Mouse (Mus musculus) cerebellum, adult 18-20 months (tissue): ENCODE measurements around the gene Rdh7.
"Not testable (repeated sequence)": the region's sequence is repeated elsewhere in the genome, so short reads cannot be mapped to it uniquely, and the experiment has no call there.

Experiments used
- DNase-seq, 2 experiments: peaks; one replicate each; pipeline ENCODE4 v3.0.0; 2021

The Rdh7 gene

DNA sequence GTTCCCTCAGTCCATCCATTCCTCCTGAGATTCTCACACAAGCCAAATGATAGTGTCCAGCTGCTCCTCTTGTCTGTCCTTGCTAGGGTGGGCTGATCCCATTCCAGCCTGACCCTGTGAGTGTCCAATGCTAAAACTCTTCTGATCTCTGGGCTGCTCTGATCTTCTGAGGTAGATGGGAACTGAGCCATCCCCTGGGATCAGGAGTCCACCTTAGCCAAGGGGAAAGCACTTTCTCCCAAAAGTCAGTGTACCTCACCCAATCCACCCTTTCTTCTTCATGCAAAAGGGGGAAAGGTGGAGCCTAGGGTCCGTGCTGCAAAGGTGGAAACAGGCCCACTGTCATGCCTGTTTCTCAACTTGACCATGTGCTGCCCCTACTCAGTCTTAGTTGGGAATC is 2.9 kb upstream of the Rdh7 start:
- DNase-seq = no peak

DNA sequence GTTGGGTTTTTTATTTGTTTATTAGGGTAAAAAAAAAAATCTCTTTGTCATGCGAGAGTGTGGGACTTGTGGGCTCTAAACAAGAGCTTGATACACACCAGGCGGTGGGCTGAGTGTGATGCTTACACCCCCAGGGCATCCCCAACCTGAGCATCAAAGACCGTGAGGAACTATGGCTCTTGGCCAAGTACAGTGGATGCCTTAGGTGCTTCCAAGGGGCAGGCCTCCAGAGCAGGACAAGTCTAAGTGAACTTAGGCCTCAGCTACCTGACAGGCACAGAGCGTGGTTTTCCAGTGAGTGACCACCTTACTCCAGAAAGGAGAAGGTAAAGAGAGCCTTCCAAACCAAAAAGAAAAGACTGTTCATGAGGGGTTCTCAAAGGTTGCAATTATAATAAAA is 1.6 kb downstream of the Rdh7 start:
- no peak for DNase-seq

DNA sequence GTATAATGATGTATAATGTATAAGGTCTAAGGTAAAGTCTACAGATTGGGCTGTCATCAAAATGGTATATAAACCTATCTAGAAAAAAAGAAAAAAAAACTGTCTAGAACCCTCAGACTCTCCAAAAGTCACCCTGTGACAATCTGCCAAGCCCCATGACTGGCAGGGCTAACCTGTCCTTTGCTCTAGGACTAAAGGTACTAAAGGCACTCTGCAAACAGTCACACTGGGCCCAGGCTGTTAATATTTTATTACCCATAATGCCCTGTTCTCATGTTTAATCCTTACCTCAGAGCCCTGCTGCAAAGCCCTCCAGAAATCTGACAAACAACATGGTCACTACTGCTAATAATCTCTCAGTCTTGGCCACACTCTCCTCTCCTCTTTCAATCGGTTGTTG is 2.1 kb downstream of the Rdh7 start:
- DNase-seq = no peak

DNA sequence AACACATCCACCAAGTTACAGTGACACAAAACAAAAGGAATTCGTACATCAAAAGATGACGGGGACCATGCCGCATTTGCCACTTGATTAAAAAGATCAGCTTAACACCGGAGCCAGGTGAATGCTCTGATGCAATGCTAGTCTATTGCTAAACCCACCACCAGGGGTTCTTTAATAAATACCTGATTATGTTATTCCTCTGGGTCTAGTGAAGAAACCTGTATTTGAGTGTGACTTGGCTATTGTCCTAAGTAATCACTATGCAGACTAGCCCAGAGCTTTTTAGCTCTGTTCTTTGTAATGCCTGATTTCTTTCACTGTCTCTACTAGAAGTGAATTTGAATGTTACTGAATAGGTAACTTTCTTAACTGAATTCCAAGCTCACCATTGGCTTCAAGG is 7.6 kb downstream of the Rdh7 start:
- no peak for DNase-seq

DNA sequence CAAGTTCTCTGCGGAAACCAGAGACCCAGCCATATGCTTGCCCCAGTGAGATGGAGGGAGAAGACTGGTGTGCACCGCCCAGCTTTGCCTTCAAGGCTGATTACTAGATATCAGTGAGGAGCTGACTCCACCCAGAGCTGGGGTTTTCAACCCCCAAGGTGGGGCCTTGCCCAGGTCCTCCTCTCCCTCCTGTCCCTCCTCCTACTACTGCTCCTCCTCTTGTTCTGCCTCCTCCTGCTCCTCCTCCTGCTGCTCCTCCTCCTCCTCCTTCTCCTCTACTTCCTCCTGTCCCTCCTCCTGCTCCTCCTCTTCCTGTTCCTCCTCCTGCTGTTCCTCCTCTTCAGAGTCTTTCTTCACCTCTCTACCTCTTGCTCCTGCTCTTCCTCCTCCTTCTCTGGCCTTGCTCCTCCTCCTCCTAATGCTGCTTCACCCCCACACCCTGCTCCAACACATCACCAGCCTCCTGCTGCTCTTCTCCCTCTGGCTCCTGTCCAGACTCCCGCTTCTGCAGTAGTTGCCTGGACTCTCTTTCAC is 9.4 kb downstream of the Rdh7 start:
- DNase-seq = no peak

DNA sequence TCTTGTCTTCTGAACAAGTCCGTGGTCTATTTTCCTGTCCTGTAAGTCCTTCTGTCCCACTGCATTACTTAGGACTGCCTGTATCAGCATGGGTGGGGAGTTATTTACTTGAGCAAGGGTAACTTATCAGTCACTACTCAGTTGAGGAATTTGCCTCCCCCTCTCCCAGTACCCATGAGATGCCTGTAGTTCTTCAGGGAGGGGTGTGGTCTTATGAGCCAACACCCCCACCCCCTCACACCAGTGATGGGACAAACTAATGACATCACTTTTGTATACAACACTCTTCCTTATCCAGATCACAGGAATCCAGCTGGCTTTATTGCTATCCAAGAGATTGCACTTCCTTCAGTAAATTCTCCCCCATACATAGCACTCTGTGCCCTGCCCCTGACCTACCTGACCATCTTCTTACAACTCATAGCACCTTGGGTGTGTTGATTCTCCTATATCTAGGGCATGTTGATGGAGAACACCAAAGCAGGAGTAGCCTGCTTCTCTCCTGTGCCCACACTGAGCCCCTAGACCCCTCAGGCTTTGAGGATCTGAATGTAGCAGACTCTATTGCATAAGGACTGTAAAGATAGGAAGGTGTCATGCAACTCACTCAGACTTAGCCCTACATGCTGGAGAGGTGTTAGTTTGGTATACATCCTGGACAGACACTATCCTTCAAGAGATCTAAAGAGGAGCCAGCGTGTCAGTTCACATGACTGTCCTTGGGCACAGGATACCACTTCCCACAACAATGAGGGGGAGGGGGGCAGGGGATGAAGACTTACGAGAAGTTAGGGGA is 10.2 kb downstream of the Rdh7 start:
- DNase-seq = no peak

DNA sequence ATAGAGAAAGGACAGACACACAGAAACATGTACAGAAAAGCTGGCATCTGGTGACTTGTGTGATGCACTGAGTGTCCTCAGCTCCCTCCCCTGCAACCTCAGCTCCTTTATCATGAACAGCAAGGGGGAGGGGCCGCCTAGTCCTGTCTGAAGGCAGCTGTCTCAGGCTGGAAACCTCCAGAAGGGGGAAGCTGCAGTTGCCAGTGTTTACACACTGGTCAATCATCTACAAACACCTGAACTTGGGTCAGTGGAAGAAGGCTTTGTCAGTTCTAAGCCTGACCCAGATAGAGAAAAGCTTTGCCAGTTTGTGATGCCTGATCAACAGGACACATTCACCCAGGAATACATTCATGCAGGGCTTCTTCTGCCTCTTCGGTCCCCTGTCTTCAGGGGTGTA is 10.9 kb downstream of the Rdh7 start:
- no peak for DNase-seq

DNA sequence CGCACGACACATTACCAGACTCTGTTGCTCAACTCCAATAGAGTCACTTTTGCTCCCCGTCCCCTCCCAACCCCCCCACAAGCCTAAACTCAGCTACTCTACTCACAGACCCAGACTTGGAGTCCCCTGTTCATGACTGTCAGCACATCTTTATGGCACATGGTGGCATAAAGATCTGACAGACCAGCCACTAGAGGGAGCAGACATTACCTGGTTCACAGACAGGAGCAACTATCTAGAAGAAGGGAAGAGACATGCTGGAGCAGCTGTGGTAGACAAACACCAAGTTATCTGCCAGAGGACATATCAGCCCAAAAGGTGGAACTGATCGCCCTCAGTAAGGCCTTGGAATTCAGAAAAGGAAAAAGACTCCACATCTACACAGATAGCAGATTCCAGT is 16.1 kb downstream of the Rdh7 start:
- peak in 1 of 2 experiments; percentile 7 for DNase-seq

DNA sequence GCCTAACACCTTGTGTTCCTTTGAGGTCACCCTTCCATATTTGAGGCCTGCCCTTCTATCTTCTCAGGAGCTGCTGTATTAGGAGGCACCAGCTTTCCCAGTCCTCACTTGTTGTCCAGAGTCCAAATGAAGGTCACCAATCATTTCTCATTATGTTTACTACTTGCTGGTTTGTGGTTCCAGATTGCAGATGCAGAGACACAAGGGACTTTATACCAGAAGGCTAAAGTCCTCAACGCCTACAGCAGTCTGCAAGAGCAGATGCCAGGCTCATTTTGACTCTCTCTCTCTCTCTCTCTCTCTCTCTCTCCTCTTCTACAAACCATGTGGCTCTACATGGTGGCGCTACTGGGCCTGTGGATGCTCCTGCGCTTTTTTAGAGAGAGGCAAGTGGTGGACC is 22.4 kb downstream of the Rdh7 start, which contains the start of gene Rdh16f2:
Gene Rdh16f2, plus strand, starts transcription at position 243 of the 400 bp plus-strand sequence.
- no peak for DNase-seq

DNA sequence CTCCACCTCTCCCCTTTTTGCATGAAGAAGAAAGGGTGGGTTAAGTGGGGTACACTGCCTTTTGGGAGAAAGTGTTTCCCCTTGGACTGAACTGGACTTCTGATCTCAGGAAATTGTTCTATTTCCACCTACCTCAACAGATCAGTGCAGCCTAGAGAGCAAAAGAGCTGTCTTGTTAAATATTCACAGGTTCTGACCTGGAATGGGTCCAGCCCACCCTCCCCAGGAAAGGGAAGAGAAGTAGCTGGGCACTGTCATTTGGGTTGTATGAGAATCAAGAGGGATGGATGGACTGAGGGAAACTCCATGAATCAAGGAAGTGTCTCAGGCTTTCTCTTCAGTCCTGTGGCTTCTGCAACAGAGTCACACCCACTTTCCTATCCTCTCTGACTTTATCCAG is 23.7 kb downstream of the Rdh7 start:
- no peak for DNase-seq

DNA sequence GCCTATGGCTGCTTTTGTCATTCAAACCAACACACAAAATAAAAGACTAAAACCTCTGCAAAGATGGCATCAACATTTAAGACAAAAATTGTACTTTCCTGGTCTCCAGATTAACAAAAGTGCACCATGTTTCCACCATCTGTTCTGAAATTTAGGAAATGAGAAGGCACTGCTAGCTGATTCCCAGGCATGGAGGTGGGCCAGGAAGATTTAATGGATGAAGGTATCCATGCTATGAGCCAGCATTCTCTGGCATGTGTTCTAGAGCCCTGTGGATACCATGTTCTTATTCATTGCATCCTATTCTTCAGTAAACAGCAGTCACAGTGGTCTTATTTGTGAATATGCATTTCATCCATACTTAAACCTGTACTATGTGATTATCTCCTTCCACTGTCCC is 32.2 kb downstream of the Rdh7 start:
- peak; percentile 51 to 59 for DNase-seq

DNA sequence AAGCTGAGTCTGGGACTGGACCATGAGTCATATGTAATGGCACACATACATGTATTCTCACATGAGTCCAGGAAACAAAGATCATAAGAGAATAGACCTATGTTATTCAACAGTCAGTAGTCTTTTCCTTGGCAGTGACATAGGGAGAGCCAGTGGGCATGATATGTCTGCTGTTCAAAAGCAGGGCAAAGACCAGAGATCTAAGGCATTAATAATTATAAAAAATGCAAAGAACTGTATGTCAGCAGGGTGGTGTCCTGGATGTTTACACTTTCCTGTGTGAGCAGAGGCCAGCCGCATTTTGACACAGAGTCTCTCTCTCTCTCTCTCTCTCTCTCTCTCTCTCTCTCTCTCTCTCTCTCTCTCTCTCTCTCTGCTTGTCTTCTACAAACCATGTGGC is 39.0 kb downstream of the Rdh7 start, which contains the start of gene Rdh19:
Gene Rdh19, plus strand, starts transcription at position 301 of the 400 bp plus-strand sequence.
- DNase-seq = no peak

DNA sequence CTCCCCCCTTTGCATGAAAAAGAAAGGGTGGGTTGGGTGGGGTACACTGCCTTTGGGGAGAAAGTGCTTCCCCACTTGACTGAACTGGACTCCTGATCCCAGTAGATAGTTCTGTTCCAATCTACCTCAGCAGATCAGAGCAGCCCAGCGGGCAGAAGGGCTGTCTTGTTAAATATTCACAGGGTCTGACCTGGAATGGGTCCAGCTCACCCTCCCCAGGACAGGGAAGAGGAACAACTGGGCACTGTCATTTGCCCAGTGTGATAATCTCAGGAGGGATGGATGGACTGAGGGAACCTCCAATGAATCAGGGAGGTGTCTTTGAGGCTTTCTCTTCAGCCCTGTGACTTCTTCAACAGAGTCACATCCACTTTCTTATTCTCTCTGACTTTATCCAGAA is 40.5 kb downstream of the Rdh7 start:
- DNase-seq = no peak

DNA sequence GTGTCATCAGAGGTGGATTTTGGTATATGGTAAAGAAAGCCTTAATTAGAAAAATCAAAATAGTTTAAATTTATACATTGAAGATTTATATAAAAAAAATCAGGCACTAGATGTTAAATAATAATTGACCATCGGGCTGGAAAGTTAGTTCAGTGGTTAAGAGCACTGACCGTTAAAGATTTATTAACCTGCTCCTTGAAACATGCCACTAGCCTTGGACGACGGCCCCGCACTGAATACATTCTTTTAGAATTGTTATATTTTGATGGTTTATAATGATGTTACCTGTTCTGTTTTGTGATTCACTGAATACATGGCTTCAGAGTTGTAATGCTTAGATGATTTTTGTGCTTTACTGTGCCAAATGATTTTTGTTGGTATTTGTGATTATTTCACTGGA is 42.7 kb downstream of the Rdh7 start:
- DNase-seq = not testable (repeated sequence)

DNA sequence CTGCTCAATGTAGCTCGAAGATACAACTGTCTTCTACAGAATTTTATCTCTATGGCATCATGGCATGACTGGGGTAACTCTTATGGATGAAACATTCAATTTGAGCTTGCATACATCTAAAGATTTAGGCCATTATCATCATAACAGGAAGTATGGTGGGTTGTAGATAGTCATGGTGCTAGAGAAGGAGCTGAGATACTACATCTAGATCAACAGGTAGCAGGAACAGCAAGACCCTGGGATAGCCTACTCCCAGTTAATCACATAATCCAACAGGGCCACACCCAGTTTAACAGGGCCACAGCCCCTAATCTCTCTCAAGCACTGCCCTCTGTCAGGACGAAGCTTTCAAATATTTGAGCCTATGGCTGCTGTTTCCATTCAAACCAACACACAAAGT is 47.8 kb downstream of the Rdh7 start:
- DNase-seq = no peak

DNA sequence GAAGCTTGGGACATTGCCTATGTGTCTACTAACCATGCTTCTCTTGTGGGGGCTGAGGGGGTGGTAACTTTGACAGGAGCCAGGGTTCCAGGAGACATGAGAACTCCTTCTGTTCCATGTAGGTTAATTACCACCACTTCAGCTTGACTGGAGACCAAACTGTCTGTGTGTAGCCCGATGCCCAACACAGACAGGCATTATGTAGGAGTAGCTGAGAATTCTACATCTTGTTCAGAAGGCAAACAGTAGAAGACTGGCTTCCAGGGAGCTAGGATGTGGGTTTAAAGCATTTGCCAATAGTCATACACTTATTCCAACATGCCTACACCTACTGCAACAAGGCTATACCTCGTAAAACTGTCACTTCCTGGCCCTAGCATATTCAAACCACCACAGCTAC is 50.1 kb downstream of the Rdh7 start:
- DNase-seq = no peak

DNA sequence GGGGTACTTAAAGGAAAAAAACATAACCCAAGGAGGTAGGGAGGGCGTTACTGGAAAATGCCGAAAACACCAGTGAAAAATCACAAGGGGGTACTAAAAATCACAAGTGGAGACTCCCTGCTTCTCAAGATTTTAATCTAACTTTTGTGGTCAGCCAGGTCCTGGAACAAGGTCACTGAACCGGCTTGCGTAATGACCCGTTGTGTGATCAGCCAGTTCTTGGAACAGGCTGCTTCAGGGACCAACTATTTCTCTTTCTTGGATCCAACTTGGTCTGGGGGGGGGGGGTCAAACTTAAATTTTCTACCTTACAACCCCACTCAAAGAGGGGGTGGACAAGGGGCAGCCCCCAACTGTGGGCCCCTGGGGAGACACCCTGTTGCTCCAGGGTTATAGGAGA is 50.8 kb downstream of the Rdh7 start:
- DNase-seq = not testable (repeated sequence)

DNA sequence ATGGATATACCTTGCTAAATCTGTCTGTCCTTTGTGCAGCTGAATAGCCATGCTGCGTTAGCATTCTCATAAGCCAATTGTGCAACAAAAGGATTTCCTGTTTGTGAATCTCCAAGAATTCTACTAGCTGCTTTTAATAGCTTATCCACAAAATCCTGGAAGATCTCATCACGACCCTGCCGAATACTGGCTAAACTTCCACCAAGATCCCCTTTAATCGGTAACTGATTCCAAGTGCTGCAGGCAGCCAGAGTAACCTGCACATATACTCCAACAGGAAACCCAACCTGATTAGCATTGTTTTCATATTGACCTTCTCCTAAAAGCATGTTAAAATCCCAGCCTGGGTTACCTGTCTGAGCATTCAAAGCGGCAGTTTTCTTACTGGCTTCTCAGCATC is 53.3 kb downstream of the Rdh7 start:
- no peak for DNase-seq

DNA sequence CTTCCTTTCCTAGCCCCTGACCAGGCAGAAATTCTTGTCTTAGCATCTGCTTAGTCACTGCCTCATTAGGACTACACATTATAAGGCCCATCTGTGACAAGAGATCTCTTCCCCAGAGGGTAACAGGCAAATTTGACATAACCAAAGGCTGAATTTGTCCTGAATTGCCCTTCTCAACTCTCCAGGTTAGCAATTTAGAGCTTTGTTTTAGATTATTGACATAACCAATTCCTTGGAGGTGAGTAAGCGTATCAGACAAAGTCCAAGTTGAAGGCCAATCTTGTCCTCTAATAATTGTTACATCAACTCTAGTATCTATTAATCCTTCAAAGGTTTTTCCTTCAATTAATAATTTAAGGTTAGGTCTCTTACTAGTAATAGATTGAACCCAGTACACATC is 54.4 kb downstream of the Rdh7 start:
- not testable (repeated sequence) for DNase-seq
